8 mouse cellular contexts compared by ENCODE assay signal in genomic region chr7:92742774-92743173, GRCm38 (mm10). TPM values are rescaled to one million over a fixed set of nuclear protein-coding genes. Genes with fewer than 3 reads are reported as not detected.
A peak's percentile ranks its signal among the peaks of the same experiment; 100 is the strongest.
DNase-seq lines count a peak whose midpoint lies in the region; ATAC-seq lines count a peak whose summit lies in the region.

No protein-coding gene starts in this region.

- under 1% methylated on average over 6 of the region's 6 CpGs for WGBS in forebrain, embryonic 16.5 days
- 2% methylated on average over 6 of the region's 6 CpGs for WGBS in limb, embryonic 11.5 days

- peak; percentile 25 for DNase-seq in cerebellum, adult 11-12 months
- no peak for DNase-seq in cerebellum, postnatal 4 days (ENCODE audit: low spot score in 2 of 2)
- DNase-seq in ZHBTc4 (ENCODE audit: low read depth, low spot score): peak; percentile 69
- DNase-seq in limb, embryonic 11.5 days (ENCODE audit: low spot score): peak; percentile 30
- peak; percentile 55 for DNase-seq in neural tube, embryonic 10.5 days (ENCODE audit: extremely low spot score, low spot score)
- no peak for DNase-seq in left cerebral cortex, adult 8-10 months (ENCODE audit: low spot score in 2 of 2)
- no peak for DNase-seq in cerebellum, adult 8-10 months

- ATAC-seq in forebrain, embryonic 16.5 days: no peak
- ATAC-seq in limb, embryonic 11.5 days (ENCODE audit: insufficient number of reproducible peaks, low FRiP score, low TSS enrichment, low read depth): no peak

- H3K4me1 ChIP-seq in forebrain, embryonic 16.5 days (replicated peaks; ENCODE audit: control insufficient read depth, insufficient read depth, low read length): peaks cover 29% of the 10 kb centered on the region
- peaks cover 6% of the 10 kb centered on the region; the same call in 1 of the 2 replicates for H3K4me1 ChIP-seq in limb, embryonic 11.5 days (ENCODE audit: control insufficient read depth, insufficient read depth, low read length)

- no peaks in the 10 kb centered on the region for H3K36me3 ChIP-seq in forebrain, embryonic 16.5 days (ENCODE audit: control insufficient read depth, insufficient read depth)
- H3K36me3 ChIP-seq in limb, embryonic 11.5 days (ENCODE audit: control insufficient read depth, insufficient read depth, low read length): no peaks in the 10 kb centered on the region; the same call in 1 of the 2 replicates

- peak overlapping the region; percentile 95 for H3K4me3 ChIP-seq in forebrain, embryonic 16.5 days (replicated peaks; ENCODE audit: low read length)
- H3K4me3 ChIP-seq in limb, embryonic 11.5 days (ENCODE audit: low read depth, low read length): peak overlapping the region; percentile 76

- no peak overlapping the region for H3K27ac ChIP-seq in forebrain, embryonic 16.5 days (ENCODE audit: low read length)
- no peak overlapping the region for H3K27ac ChIP-seq in limb, embryonic 11.5 days (replicated peaks; ENCODE audit: low read depth, low read length)

- H3K9me3 ChIP-seq in forebrain, embryonic 16.5 days (ENCODE audit: control insufficient read depth, low read length): no peaks in the 10 kb centered on the region
- no peaks in the 10 kb centered on the region for H3K9me3 ChIP-seq in limb, embryonic 11.5 days (ENCODE audit: control insufficient read depth, low read length)

- H3K4me2 ChIP-seq in forebrain, embryonic 16.5 days (ENCODE audit: low read length): peak overlapping the region; percentile 87
- H3K4me2 ChIP-seq in limb, embryonic 11.5 days (ENCODE audit: low read depth, severe bottlenecking): peak overlapping the region; percentile 89

- peak overlapping the region; percentile 99 for H3K9ac ChIP-seq in forebrain, embryonic 16.5 days (replicated peaks; ENCODE audit: low read depth, low read length)
- no peak overlapping the region for H3K9ac ChIP-seq in limb, embryonic 11.5 days (ENCODE audit: low read length)

- no peaks in the 10 kb centered on the region for H3K27me3 ChIP-seq in forebrain, embryonic 16.5 days (replicated peaks; ENCODE audit: control insufficient read depth, insufficient read depth, low read length)
- no peaks in the 10 kb centered on the region for H3K27me3 ChIP-seq in limb, embryonic 11.5 days (ENCODE audit: control insufficient read depth, insufficient read depth, low read length)

RNA-seq across cellular contexts. Expression of gene Rab30, which starts 1.4 kb away (rescaled TPM):
- polyA plus RNA-seq in forebrain, embryonic 16.5 days (2015; fragmentation: Nextera tagmentation; extraction: Ambion mirVana): 20.1 and 23.8 TPM in 2 replicates
- polyA plus RNA-seq in limb, embryonic 11.5 days (2014; fragmentation: Nextera tagmentation; extraction: Ambion mirVana): 11.5 and 11.9 TPM in 2 replicates
- 10 to 100 TPM; 42.1 to 51.0 (median 47.8) TPM for total RNA-seq in left cerebral cortex, adult 8-10 months (2022)

Comparison
In these comparisons a context has a peak if more than half of its experiments do, and no peak if none do; other contexts are left out.
1. DNase-seq: peak in cerebellum, adult 11-12 months (single experiment), ZHBTc4 (single experiment), limb, embryonic 11.5 days (single experiment) and neural tube, embryonic 10.5 days (single experiment); none in cerebellum, postnatal 4 days (0 of 2), left cerebral cortex, adult 8-10 months (0 of 2) and cerebellum, adult 8-10 months (single experiment).